Mouse (Mus musculus): ENCODE measurements around the gene Evl. TPM values are rescaled to one million over a fixed set of nuclear protein-coding genes. Genes with fewer than 3 reads are reported as not detected.
A peak's percentile ranks its signal among the peaks of the same experiment; 100 is the strongest.

Evl gene
- polyA plus RNA-seq, 1 experiment from 2014 or later = 51.0 TPM

DNA sequence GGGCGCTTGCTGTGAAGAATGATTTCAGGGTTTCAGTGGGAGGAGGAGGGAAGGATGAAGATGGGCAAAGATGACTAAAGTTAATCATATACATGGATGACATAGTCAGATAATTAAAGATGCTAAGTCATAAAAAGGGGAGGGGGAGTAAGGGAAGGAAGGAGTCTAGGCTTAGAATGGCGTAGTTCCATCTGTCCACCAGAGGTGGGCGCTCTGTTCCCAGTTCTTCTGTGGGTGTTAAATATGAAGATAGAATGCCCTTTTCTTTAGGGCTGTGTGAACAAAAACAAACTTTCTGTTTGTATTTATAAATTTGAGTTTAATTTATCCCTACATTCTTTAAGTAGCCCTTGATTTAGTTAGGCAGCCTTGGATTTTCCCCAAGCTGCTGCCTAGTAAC is 8.7 kb downstream of the Evl start:
- no peaks in the 10 kb centered on the region for H3K36me3 ChIP-seq (ENCODE audit: control insufficient read depth, insufficient read depth, low read length)
- H3K4me3 ChIP-seq (ENCODE audit: low read depth, low read length) = no peak overlapping the region
- peaks cover 5% of the 10 kb centered on the region; the same call in 1 of the 2 replicates for H3K4me1 ChIP-seq (ENCODE audit: control insufficient read depth, insufficient read depth, low read length)
- H3K9ac ChIP-seq (ENCODE audit: low read depth, low read length) = no peak overlapping the region
- H3K27me3 ChIP-seq (ENCODE audit: control insufficient read depth, insufficient read depth, low read length) = no peaks in the 10 kb centered on the region
- H3K4me2 ChIP-seq = no peak overlapping the region
- H3K27ac ChIP-seq (ENCODE audit: low read depth, low read length) = no peak overlapping the region
- WGBS (ENCODE audit: insufficient replicate concordance) = 74% methylated on average over 3 of the region's 3 CpGs
- no peaks in the 10 kb centered on the region for H3K9me3 ChIP-seq (replicated peaks; ENCODE audit: control insufficient read depth, low read length)
- ATAC-seq (replicated peaks; ENCODE audit: insufficient number of reproducible peaks, low FRiP score, low TSS enrichment) = no peak

- no peak for ATAC-seq (replicated peaks; ENCODE audit: insufficient number of reproducible peaks, low FRiP score, low TSS enrichment)
- Histone ChIP-seq H3K27me3 (ENCODE audit: control insufficient read depth, insufficient read depth, low read length) (no peaks in the 10 kb centered on the region), H3K4me2 (no peak overlapping the region), H3K9ac (ENCODE audit: low read depth, low read length) (no peak overlapping the region), H3K4me1 (ENCODE audit: control insufficient read depth, insufficient read depth, low read length) (peaks cover under 1% of the 10 kb centered on the region; the same call in 1 of the 2 replicates), H3K9me3 (replicated peaks; ENCODE audit: control insufficient read depth, low read length) (no peaks in the 10 kb centered on the region), H3K27ac (ENCODE audit: low read depth, low read length) (no peak overlapping the region), H3K4me3 (ENCODE audit: low read depth, low read length) (no peak overlapping the region), H3K36me3 (ENCODE audit: control insufficient read depth, insufficient read depth, low read length) (no peaks in the 10 kb centered on the region)
- 81% methylated on average over 12 of the region's 12 CpGs for WGBS (ENCODE audit: insufficient replicate concordance)
These were observed 10.5 kb downstream of the Evl start for GRCm38 (mm10) chr12:108564910-108565506.

DNA sequence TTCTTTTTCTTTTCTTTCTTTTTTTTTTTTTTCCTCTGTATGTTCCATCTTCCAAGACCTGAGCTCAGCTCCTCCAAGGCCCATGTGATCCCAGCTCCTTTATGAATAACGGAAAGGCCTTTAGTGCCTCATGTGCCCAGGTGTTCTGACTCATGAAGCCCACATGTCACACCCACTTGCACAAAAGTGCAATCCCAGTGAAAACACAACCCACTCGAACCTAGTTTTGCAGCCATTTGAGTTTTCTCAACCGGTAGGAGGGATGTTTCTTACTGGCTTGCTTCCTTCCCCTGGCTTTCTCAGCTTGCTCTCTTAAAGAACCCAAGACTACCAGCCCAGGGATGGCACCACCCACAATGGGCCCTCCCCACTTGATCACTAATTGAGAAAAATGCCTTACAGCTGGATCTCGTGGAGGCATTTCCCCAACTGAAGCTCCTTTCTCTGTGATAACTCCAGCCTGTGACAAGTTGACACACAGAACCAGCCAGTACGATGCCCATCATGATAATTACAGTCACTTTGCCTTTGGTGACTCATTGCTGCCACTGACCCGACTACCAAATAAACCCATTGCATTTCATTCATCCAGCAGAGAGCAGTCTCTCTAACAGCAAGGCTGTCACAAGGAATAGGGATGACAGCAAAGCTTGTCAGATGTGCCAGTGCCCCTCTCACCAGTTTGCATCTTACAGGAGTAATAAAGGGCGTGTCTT is 24.8 kb downstream of the Evl start:
- H3K4me3 ChIP-seq (ENCODE audit: low read depth, low read length) = no peak overlapping the region
- H3K36me3 ChIP-seq (ENCODE audit: control insufficient read depth, insufficient read depth, low read length) = peaks cover 6% of the 10 kb centered on the region
- no peak overlapping the region for H3K9ac ChIP-seq (ENCODE audit: low read depth, low read length)
- ATAC-seq (replicated peaks; ENCODE audit: insufficient number of reproducible peaks, low FRiP score, low TSS enrichment) = no peak
- no peak overlapping the region for H3K27ac ChIP-seq (ENCODE audit: low read depth, low read length)
- H3K4me1 ChIP-seq (ENCODE audit: control insufficient read depth, insufficient read depth, low read length) = no peaks in the 10 kb centered on the region
- H3K9me3 ChIP-seq (replicated peaks; ENCODE audit: control insufficient read depth, low read length) = no peaks in the 10 kb centered on the region
- H3K4me2 ChIP-seq = no peak overlapping the region
- 70% methylated on average over 7 of the region's 7 CpGs for WGBS (ENCODE audit: insufficient replicate concordance)
- H3K27me3 ChIP-seq (ENCODE audit: control insufficient read depth, insufficient read depth, low read length) = no peaks in the 10 kb centered on the region

- no peak overlapping the region for H3K4me2 ChIP-seq
- no peak overlapping the region for H3K9ac ChIP-seq (ENCODE audit: low read depth, low read length)
- no peaks in the 10 kb centered on the region for H3K9me3 ChIP-seq (replicated peaks; ENCODE audit: control insufficient read depth, low read length)
- H3K27ac ChIP-seq (ENCODE audit: low read depth, low read length) = no peak overlapping the region
- no peaks in the 10 kb centered on the region for H3K27me3 ChIP-seq (ENCODE audit: control insufficient read depth, insufficient read depth, low read length)
- 0 out of 2 replicates have a peak, but pooled peaks cover 2% of the 10 kb centered on the region for H3K36me3 ChIP-seq (ENCODE audit: control insufficient read depth, insufficient read depth, low read length)
- no peak for ATAC-seq (replicated peaks; ENCODE audit: insufficient number of reproducible peaks, low FRiP score, low TSS enrichment)
- WGBS (ENCODE audit: insufficient replicate concordance) = 87% methylated on average over 1 of the region's 1 CpGs
- H3K4me1 ChIP-seq (ENCODE audit: control insufficient read depth, insufficient read depth, low read length) = no peaks in the 10 kb centered on the region
- H3K4me3 ChIP-seq (ENCODE audit: low read depth, low read length) = no peak overlapping the region
These were observed 29.3 kb downstream of the Evl start for GRCm38 (mm10) chr12:108583775-108584174.

DNA sequence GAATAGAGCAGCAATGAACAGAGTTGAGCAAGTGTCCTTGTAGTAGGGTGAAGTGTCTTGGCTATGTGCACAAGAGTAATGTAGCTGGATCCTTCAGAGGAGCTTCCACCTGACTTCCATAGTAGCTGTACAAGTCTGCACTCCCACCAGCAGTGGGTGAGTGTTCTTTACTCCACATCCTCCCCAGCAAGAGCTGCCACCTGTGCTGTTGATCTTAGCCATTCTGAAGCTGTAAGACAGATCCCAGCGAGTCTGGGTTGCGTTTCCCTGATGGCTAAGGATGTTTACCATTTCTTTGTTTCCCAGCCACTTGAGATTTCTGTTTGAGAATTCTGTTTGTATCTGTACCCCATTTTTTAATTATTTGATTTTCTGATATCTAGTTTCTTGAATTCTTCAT is 35.6 kb downstream of the Evl start:
- H3K9me3 ChIP-seq (replicated peaks; ENCODE audit: control insufficient read depth, low read length) = no peaks in the 10 kb centered on the region
- no peak overlapping the region for H3K4me3 ChIP-seq (ENCODE audit: low read depth, low read length)
- no peak for ATAC-seq (replicated peaks; ENCODE audit: insufficient number of reproducible peaks, low FRiP score, low TSS enrichment)
- H3K4me2 ChIP-seq = no peak overlapping the region
- no peak overlapping the region for H3K27ac ChIP-seq (ENCODE audit: low read depth, low read length)
- no peaks in the 10 kb centered on the region for H3K27me3 ChIP-seq (ENCODE audit: control insufficient read depth, insufficient read depth, low read length)
- H3K36me3 ChIP-seq (ENCODE audit: control insufficient read depth, insufficient read depth, low read length) = no peaks in the 10 kb centered on the region
- WGBS (ENCODE audit: insufficient replicate concordance) = 91% methylated on average over 2 of the region's 2 CpGs
- no peaks in the 10 kb centered on the region for H3K4me1 ChIP-seq (ENCODE audit: control insufficient read depth, insufficient read depth, low read length)
- H3K9ac ChIP-seq (ENCODE audit: low read depth, low read length) = no peak overlapping the region

GRCm38 (mm10) chr12:108591586-108591985 is 37.1 kb downstream of the Evl start:
- ATAC-seq (replicated peaks; ENCODE audit: insufficient number of reproducible peaks, low FRiP score, low TSS enrichment) = no peak
- WGBS (ENCODE audit: insufficient replicate concordance) = 73% methylated on average over 5 of the region's 5 CpGs
- Histone ChIP-seq H3K9ac (ENCODE audit: low read depth, low read length) (no peak overlapping the region), H3K4me2 (no peak overlapping the region), H3K4me1 (ENCODE audit: control insufficient read depth, insufficient read depth, low read length) (no peaks in the 10 kb centered on the region), H3K36me3 (ENCODE audit: control insufficient read depth, insufficient read depth, low read length) (no peaks in the 10 kb centered on the region), H3K4me3 (ENCODE audit: low read depth, low read length) (no peak overlapping the region), H3K27ac (ENCODE audit: low read depth, low read length) (no peak overlapping the region), H3K27me3 (ENCODE audit: control insufficient read depth, insufficient read depth, low read length) (no peaks in the 10 kb centered on the region), H3K9me3 (replicated peaks; ENCODE audit: control insufficient read depth, low read length) (no peaks in the 10 kb centered on the region)

GRCm38 (mm10) chr12:108592866-108593265 is 38.3 kb downstream of the Evl start:
- Histone ChIP-seq H3K36me3 (ENCODE audit: control insufficient read depth, insufficient read depth, low read length) (no peaks in the 10 kb centered on the region), H3K4me2 (no peak overlapping the region), H3K4me3 (ENCODE audit: low read depth, low read length) (no peak overlapping the region), H3K4me1 (ENCODE audit: control insufficient read depth, insufficient read depth, low read length) (no peaks in the 10 kb centered on the region), H3K27ac (ENCODE audit: low read depth, low read length) (no peak overlapping the region), H3K9me3 (replicated peaks; ENCODE audit: control insufficient read depth, low read length) (no peaks in the 10 kb centered on the region), H3K9ac (ENCODE audit: low read depth, low read length) (no peak overlapping the region), H3K27me3 (ENCODE audit: control insufficient read depth, insufficient read depth, low read length) (no peaks in the 10 kb centered on the region)
- no peak for ATAC-seq (replicated peaks; ENCODE audit: insufficient number of reproducible peaks, low FRiP score, low TSS enrichment)
- WGBS (ENCODE audit: insufficient replicate concordance) = 76% methylated on average over 6 of the region's 6 CpGs

- no peak overlapping the region; the same call in 1 of the 2 replicates for H3K4me2 ChIP-seq
- no peaks in the 10 kb centered on the region for H3K36me3 ChIP-seq (ENCODE audit: control insufficient read depth, insufficient read depth, low read length)
- H3K4me3 ChIP-seq (ENCODE audit: low read depth, low read length) = no peak overlapping the region
- H3K9ac ChIP-seq (ENCODE audit: low read depth, low read length) = no peak overlapping the region
- H3K9me3 ChIP-seq (replicated peaks; ENCODE audit: control insufficient read depth, low read length) = no peaks in the 10 kb centered on the region
- H3K4me1 ChIP-seq (ENCODE audit: control insufficient read depth, insufficient read depth, low read length) = peaks cover 20% of the 10 kb centered on the region
- no peaks in the 10 kb centered on the region for H3K27me3 ChIP-seq (ENCODE audit: control insufficient read depth, insufficient read depth, low read length)
- 74% methylated on average over 4 of the region's 4 CpGs for WGBS (ENCODE audit: insufficient replicate concordance)
- peak overlapping the region; percentile 22; the same call in 1 of the 2 replicates for H3K27ac ChIP-seq (ENCODE audit: low read depth, low read length)
- ATAC-seq (replicated peaks; ENCODE audit: insufficient number of reproducible peaks, low FRiP score, low TSS enrichment) = no peak
These were observed 46.3 kb downstream of the Evl start for GRCm38 (mm10) chr12:108600864-108601263.

GRCm38 (mm10) chr12:108601326-108601725 is 46.8 kb downstream of the Evl start:
- H3K27me3 ChIP-seq (ENCODE audit: control insufficient read depth, insufficient read depth, low read length) = no peaks in the 10 kb centered on the region
- H3K4me1 ChIP-seq (ENCODE audit: control insufficient read depth, insufficient read depth, low read length) = peaks cover 24% of the 10 kb centered on the region
- ATAC-seq (replicated peaks; ENCODE audit: insufficient number of reproducible peaks, low FRiP score, low TSS enrichment) = no peak
- peak overlapping the region; percentile 22; the same call in 1 of the 2 replicates for H3K27ac ChIP-seq (ENCODE audit: low read depth, low read length)
- no peaks in the 10 kb centered on the region for H3K9me3 ChIP-seq (replicated peaks; ENCODE audit: control insufficient read depth, low read length)
- no peak overlapping the region for H3K9ac ChIP-seq (ENCODE audit: low read depth, low read length)
- H3K36me3 ChIP-seq (ENCODE audit: control insufficient read depth, insufficient read depth, low read length) = no peaks in the 10 kb centered on the region
- no peak overlapping the region for H3K4me3 ChIP-seq (ENCODE audit: low read depth, low read length)
- no peak overlapping the region; the same call in 1 of the 2 replicates for H3K4me2 ChIP-seq
- 59% methylated on average over 8 of the region's 8 CpGs for WGBS (ENCODE audit: insufficient replicate concordance)
